Mouse (Mus musculus) G1E (cell line): ENCODE measurements around the gene Ralgapa2. TPM values are rescaled to one million over a fixed set of nuclear protein-coding genes. Genes with fewer than 3 reads are reported as not detected.

Experiments
- ATAC-seq: 2 replicates; pipeline ENCODE4 v1.8.0; 2016; ENCODE audit warnings: mild to moderate bottlenecking; ENCODE audit not compliant: insufficient number of reproducible peaks, poor library complexity, low FRiP score, severe bottlenecking; ENCODE audit errors: extremely low read depth
- DNase-seq: peaks from one replicate; pipeline ENCODE4 v3.0.0; 2012; ENCODE audit warnings: low spot score
- H3K27me3 ChIP-seq: 2 replicates; pipeline ENCODE4 v1.6.1; 2012; ENCODE audit warnings: mild to moderate bottlenecking, low read length, inconsistent platforms; ENCODE audit not compliant: insufficient read depth
- H3K36me3 ChIP-seq: replicated peaks from 2 replicates; pipeline ENCODE3; 2012; ENCODE audit warnings: mild to moderate bottlenecking, inconsistent platforms
- H3K4me1 ChIP-seq: 2 replicates; pipeline ENCODE4 v1.6.1; 2012; ENCODE audit warnings: low read depth, low read length, inconsistent platforms, mixed read lengths; ENCODE audit not compliant: insufficient read depth
- H3K4me3 ChIP-seq: 2 replicates; pipeline ENCODE4 v1.5.1; 2012; ENCODE audit warnings: low read depth, mild to moderate bottlenecking, inconsistent platforms, low read length, moderate library complexity, mixed read lengths
- H3K9me3 ChIP-seq: replicated peaks from 2 replicates; pipeline ENCODE4 v1.6.1; 2012; ENCODE audit warnings: inconsistent platforms
- CTCF ChIP-seq: IDR thresholded peaks from 2 replicates; pipeline ENCODE4 v1.5.1; 2012; ENCODE audit warnings: low read depth, low read length, inconsistent platforms, mixed read lengths
- GATA1 ChIP-seq: IDR thresholded peaks from 2 replicates; pipeline ENCODE4 v1.6.1; 2012; ENCODE audit warnings: borderline replicate concordance, low read length, inconsistent platforms, mixed read lengths
- GATA2 ChIP-seq: IDR thresholded peaks from 2 replicates; pipeline ENCODE4 v1.6.1; 2012; ENCODE audit warnings: low read depth, low read length, inconsistent platforms, borderline replicate concordance
- POLR2AphosphoS5 ChIP-seq: IDR thresholded peaks from 2 replicates; pipeline ENCODE4 v1.6.1; 2012; ENCODE audit warnings: low read depth, low read length, inconsistent platforms; ENCODE audit not compliant: insufficient replicate concordance
- TAL1 ChIP-seq: conservative IDR thresholded peaks from 2 replicates; pipeline ENCODE4 v1.6.1; 2012; ENCODE audit warnings: low read depth, low read length, inconsistent platforms, mixed read lengths
- polyA plus RNA-seq: library from polyadenylated mRNA; stranded (reverse); fragments of >175 nt; gene quantifications from 2 replicates; pipeline ENCODE4 v1.2.3, GENCODE M21; 2012
- total RNA-seq, 2 experiments: library from RNA; stranded (forward) in 1 of 2; stranded (reverse) in 1 of 2; fragments of 200-1000 nt in 1 of 2; fragments of >200 nt in 1 of 2; fragmentation: Nextera tagmentation in 1 of 2; gene quantifications; 2 replicates each; pipeline ENCODE4 v1.2.3; 2014 to 2017

Ralgapa2 gene
- total and polyA plus RNA-seq, 3 experiments, result 8.2 to 25.2 (median 16.2) TPM

DNA sequence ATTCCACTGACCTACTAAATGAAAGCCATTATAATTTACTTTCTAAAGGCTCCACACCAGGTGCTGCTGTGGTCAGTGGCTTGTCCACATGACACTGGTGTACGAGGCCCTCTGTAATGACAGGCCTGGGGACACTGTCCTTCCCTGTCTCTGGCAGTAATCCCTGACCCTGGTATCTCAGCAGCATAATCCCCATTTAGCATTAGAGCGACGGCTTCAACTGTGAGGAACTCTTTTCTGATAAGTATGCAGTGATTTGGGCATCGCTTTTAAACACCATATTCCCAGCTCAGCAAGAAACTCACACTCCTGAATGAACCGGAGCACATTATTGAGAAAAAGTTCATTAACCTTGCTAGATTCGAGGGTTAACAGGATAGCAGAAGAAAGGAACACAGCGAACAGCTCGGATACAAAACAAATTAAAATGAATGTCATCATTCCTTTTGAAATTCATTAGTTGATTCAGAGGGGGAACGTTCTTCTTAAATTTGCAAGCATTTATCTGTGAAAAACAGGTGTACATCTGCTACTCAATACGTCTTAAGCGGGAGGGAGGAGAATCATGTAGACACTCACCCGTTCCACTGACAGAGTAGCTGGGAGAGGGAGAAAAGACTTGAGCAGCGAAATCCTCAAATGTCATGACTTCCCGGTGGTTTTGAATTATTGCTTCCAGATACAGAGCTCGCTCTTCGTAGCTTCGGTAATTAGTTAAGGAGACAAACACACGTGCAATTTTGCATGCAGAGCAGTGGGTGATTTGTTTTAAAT is 252.2 kb downstream of the Ralgapa2 start:
- DNase-seq, result no peak
- no peak for ATAC-seq
- H3K4me1 ChIP-seq, result peaks cover 5% of the 10 kb centered on the region; the same call in 1 of the 2 replicates
- TF ChIP-seq GATA1 (no peak), CTCF (no peak), TAL1 (no peak), POLR2AphosphoS5 (no peak), GATA2 (no peak)
- no peaks in the 10 kb centered on the region for H3K27me3 ChIP-seq
- H3K9me3 ChIP-seq, result no peaks in the 10 kb centered on the region
- no peak overlapping the region for H3K4me3 ChIP-seq
- H3K36me3 ChIP-seq, result peaks cover 21% of the 10 kb centered on the region

DNA sequence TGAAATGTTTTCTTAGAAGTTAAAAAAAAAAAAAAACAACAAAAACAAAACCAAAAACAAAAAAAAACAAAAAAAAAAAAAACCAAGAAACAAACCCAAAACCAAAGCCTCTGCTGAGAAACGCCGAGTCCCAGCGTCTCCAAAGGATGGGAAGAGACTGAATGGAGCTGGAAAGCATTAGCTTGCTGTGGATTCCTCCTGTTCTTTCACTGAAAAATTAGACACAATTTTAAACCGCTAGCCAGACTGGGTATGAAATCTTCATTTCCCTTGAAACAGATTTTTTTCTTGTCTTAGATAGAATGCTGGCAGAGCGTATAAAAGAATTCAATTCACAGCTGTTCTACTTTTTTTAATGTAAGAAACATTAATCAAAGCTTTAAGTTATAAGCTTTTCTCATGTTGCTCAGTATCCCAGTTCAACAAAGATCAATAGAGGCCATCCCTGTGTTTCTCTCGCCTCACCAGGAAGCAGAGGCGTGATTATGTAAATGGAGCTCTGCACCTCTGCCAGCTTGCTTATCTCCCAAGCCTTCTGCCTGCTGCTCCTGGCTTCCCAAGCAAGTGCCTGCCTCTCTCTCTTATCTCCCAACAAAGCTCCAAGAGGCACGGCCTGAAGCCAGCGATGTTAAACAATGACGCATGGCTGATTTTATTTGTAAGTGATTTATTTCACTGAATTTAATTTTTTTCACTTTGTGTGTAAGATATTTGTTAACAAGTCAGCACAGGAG is 253.2 kb downstream of the Ralgapa2 start:
- Histone ChIP-seq H3K27me3 (no peaks in the 10 kb centered on the region), H3K9me3 (no peaks in the 10 kb centered on the region), H3K36me3 (peaks cover 22% of the 10 kb centered on the region), H3K4me1 (peaks cover 5% of the 10 kb centered on the region; the same call in 1 of the 2 replicates), H3K4me3 (no peak overlapping the region)
- ATAC-seq (peak; percentile 90), DNase-seq (no peak)
- TF ChIP-seq CTCF, result no peak
- TF ChIP-seq TAL1, result peak; percentile 27; the same call in 1 of the 2 replicates

DNA sequence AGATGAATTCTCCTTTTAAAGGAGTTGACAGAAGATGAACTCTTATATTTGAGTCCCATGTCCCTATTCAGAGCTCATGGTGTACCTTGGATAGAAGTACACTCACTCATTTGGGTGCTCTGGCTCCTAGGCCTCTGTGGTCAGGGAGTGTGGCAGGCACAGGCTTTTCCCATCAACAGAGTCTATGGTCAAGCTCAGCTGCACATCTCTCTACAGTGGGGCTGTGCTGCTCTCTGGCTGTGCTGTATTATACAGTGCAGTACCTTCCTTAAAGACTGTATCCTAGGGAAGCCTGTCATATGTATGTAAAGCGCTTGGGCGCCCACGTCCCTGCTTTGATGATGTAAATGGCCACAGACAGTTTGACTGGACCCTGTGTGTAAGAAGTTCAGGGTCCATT is 254.5 kb downstream of the Ralgapa2 start:
- ATAC-seq (no peak), DNase-seq (no peak)
- Histone ChIP-seq H3K9me3 (no peaks in the 10 kb centered on the region), H3K4me3 (no peak overlapping the region), H3K36me3 (peaks cover 29% of the 10 kb centered on the region), H3K27me3 (no peaks in the 10 kb centered on the region), H3K4me1 (peaks cover 5% of the 10 kb centered on the region; the same call in 1 of the 2 replicates)
- no peak for TF ChIP-seq GATA2
- TF ChIP-seq TAL1, result no peak
- TF ChIP-seq CTCF, result no peak
- TF ChIP-seq GATA1, result no peak

DNA sequence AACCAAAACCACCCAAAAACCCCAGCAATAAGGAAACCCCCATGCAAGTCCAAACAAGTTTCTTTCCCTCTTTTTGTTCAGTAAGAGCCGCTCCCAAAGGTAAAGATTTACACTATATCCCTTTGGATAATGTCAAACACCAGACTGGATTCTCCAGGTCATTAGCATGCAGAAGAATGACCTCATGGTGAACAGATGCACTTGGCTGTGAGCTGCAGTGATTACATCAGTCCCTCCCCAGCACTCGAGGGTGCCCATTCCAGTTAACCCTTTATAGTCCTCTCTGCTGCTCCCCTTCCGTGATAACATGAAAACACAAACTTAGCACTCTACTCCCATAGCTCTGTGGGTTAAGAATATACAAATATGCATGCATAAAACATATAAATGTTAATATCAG is 255.1 kb downstream of the Ralgapa2 start:
- Histone ChIP-seq H3K36me3 (peaks cover 32% of the 10 kb centered on the region), H3K4me1 (peaks cover 5% of the 10 kb centered on the region; the same call in 1 of the 2 replicates)

DNA sequence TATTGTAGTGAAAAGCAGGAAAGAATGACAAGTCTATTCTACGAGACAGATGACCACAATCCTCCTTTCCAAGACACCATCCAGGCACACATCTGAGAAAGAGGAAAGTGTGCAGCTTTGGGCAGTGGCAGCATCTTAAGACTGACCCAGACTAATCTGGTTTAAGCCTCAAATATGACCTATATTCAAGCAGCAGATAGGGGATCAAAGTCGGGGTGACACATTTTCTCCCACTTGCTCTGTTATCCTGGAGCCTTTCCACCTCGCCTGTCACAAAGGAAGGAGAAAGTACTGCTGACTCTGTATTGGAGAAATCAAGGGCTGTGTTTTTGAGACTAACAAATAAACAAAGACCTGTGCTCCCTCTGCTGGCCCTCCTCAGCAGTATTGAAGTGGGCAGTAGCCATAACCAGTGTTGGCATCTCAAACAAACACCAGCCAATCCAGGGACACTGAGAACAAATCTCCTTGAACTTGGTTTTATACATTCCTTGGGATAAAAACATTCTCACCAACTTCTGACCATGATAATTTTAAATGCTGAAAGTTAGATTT is 255.7 kb downstream of the Ralgapa2 start:
- H3K4me3 ChIP-seq, result no peak overlapping the region
- H3K9me3 ChIP-seq, result no peaks in the 10 kb centered on the region
- no peak for TF ChIP-seq TAL1
- no peak for TF ChIP-seq POLR2AphosphoS5
- no peak for TF ChIP-seq GATA1
- no peak for TF ChIP-seq GATA2
- TF ChIP-seq CTCF, result no peak
- H3K27me3 ChIP-seq, result no peaks in the 10 kb centered on the region
- ATAC-seq (no peak), DNase-seq (no peak)
- H3K36me3 ChIP-seq, result peaks cover 33% of the 10 kb centered on the region
- H3K4me1 ChIP-seq, result peaks cover 5% of the 10 kb centered on the region; the same call in 1 of the 2 replicates

More for the DNA sequence above, 255.1 kb downstream of the Ralgapa2 start:
- TF ChIP-seq POLR2AphosphoS5 (no peak), TAL1 (no peak), CTCF (no peak), GATA2 (no peak), GATA1 (no peak)
- H3K9me3 ChIP-seq, result no peaks in the 10 kb centered on the region
- H3K4me3 ChIP-seq, result no peak overlapping the region
- ATAC-seq (no peak), DNase-seq (no peak)
- H3K27me3 ChIP-seq, result no peaks in the 10 kb centered on the region

- Histone ChIP-seq H3K9me3 (no peaks in the 10 kb centered on the region), H3K4me1 (peaks cover 5% of the 10 kb centered on the region; the same call in 1 of the 2 replicates), H3K4me3 (no peak overlapping the region), H3K27me3 (no peaks in the 10 kb centered on the region), H3K36me3 (peaks cover 33% of the 10 kb centered on the region)
- no peak for TF ChIP-seq POLR2AphosphoS5
- no peak for TF ChIP-seq CTCF
- no peak for TF ChIP-seq GATA1
- no peak for TF ChIP-seq GATA2
- TF ChIP-seq TAL1, result no peak
- ATAC-seq (no peak), DNase-seq (no peak)
These were observed 256.5 kb downstream of the Ralgapa2 start for GRCm38 (mm10) chr2:146255636-146256035.
